Mouse (Mus musculus) Patski (cell line): ENCODE measurements around the gene Ubxn6. TPM values are rescaled to one million over a fixed set of nuclear protein-coding genes. Genes with fewer than 3 reads are reported as not detected.
"Not testable (repeated sequence)": the region's sequence is repeated elsewhere in the genome, so short reads cannot be mapped to it uniquely, and the experiment has no call there.

Experiments
- ATAC-seq: fragments of 100-300 bp; one replicate; pipeline ENCODE4 v1.8.0; 2021
- CTCF ChIA-PET: fragments of 350-600 bp; sonication (Branson Sonifier 250); formaldehyde crosslinking; loops from one replicate; lab custom pipeline; 2022; ENCODE audit warnings: inconsistent platforms; lab: Charles Lee
- POLR2A ChIA-PET: fragments of 350-600 bp; sonication (Branson Sonifier 250); formaldehyde crosslinking; loops from one replicate; lab custom pipeline; 2022; ENCODE audit warnings: antibody characterized with exemption, inconsistent platforms; lab: Charles Lee
- DNase-seq: peaks from one replicate; pipeline ENCODE4 v3.0.0-alpha.2; 2011; ENCODE audit warnings: low read depth, low spot score
- H3K27me3 ChIP-seq: fragments of 371-371 bp; one replicate; pipeline ENCODE4 v1.5.1; 2021
- CTCF ChIP-seq: fragments of 100-300 bp; IDR thresholded peaks from one replicate; pipeline ENCODE4 v1.5.1; 2021
- in situ Hi-C: fragments of 300-500 bp; cut with MboI; formaldehyde crosslinking; loops from 3 replicates; pipeline ENCODE4 v1.11.1; 2018; ENCODE audit warnings: low pct_unique_long_range_greater_than_20kb, mixed read lengths
- polyA plus RNA-seq: library from polyadenylated mRNA; unstranded; gene quantifications from one replicate; pipeline ENCODE4 v1.2.3, GENCODE M21; 2021

The Ubxn6 gene
- polyA plus RNA-seq, 1 experiment from 2014 or later: 66.0 TPM

- in situ Hi-C loops: no loop called here
- ATAC-seq (no peak), DNase-seq (no peak)
- POLR2A ChIA-PET: no interaction called here
- no peak for TF ChIP-seq CTCF
- CTCF ChIA-PET: interaction anchor here (0.7 to 1.7 kb wide), 6 partner anchors 8 to 90 kb away, joined by 3 to 10 read pairs (median 4); no protein-coding TSS in a partner anchor
- no peaks in the 10 kb centered on the region for H3K27me3 ChIP-seq
These were observed 36.2 kb upstream of the Ubxn6 start for GRCm38 (mm10) chr17:56111021-56111420.

- no peaks in the 10 kb centered on the region for H3K27me3 ChIP-seq
- ATAC-seq: no peak
- in situ Hi-C loops: no loop called here
- no peak for DNase-seq
- no peak for TF ChIP-seq CTCF
- POLR2A ChIA-PET: no interaction called here
- CTCF ChIA-PET: interaction anchor here (1.6 kb wide), 1 partner anchor 10 kb away, joined by 10 read pairs; no protein-coding TSS in a partner anchor
These were observed 35.7 kb upstream of the Ubxn6 start for GRCm38 (mm10) chr17:56110571-56110970.

- DNase-seq (peak; percentile 42), ATAC-seq (peak; percentile 74)
- POLR2A ChIA-PET: interaction anchor here (1.5 kb wide), 1 partner anchor 10 kb away, joined by 8 read pairs; no protein-coding TSS in a partner anchor
- H3K27me3 ChIP-seq: no peaks in the 10 kb centered on the region
- CTCF ChIA-PET: interaction anchor here (0.7 to 1.0 kb wide), 2 partner anchors 14 to 73 kb away, joined by 3 read pairs; partner anchors contain the start of gene Sh3gl1
- no peak for TF ChIP-seq CTCF
- in situ Hi-C loops: no loop called here
These were observed 34.6 kb upstream of the Ubxn6 start, which contains the start of gene Plin4 for GRCm38 (mm10) chr17:56109219-56110051. Plin4 (minus strand) TSS chr17:56109803.

GRCm38 (mm10) chr17:56108334-56109044 is 33.7 kb upstream of the Ubxn6 start:
- in situ Hi-C loops: no loop called here
- ATAC-seq: no peak
- DNase-seq: no peak
- ChIA-PET CTCF (interaction anchor here (1.0 kb wide), 1 partner anchor 72 kb away, joined by 3 read pairs; the partner anchor contains the start of gene Sh3gl1), POLR2A (interaction anchor here (0.6 to 1.5 kb wide), 2 partner anchors 9 to 146 kb away, joined by 3 to 8 read pairs; no protein-coding TSS in a partner anchor)
- no peak for TF ChIP-seq CTCF
- no peaks in the 10 kb centered on the region for H3K27me3 ChIP-seq

GRCm38 (mm10) chr17:56107736-56108135 is 32.9 kb upstream of the Ubxn6 start:
- TF ChIP-seq CTCF: no peak
- ChIA-PET CTCF (no interaction called here), POLR2A (interaction anchor here (0.5 to 1.5 kb wide), 4 partner anchors 8 to 149 kb away, joined by 3 to 8 read pairs (median 4); partner anchors contain the start of gene Yju2)
- no peak for ATAC-seq
- in situ Hi-C loops: no loop called here
- DNase-seq: no peak
- no peaks in the 10 kb centered on the region for H3K27me3 ChIP-seq

GRCm38 (mm10) chr17:56106981-56107380 is 32.2 kb upstream of the Ubxn6 start:
- CTCF ChIA-PET: no interaction called here
- no peak for ATAC-seq
- POLR2A ChIA-PET: interaction anchor here (1.4 kb wide), 1 partner anchor 11 kb away, joined by 4 read pairs; no protein-coding TSS in a partner anchor
- no peak for DNase-seq
- in situ Hi-C loops: no loop called here
- no peak for TF ChIP-seq CTCF
- H3K27me3 ChIP-seq: no peaks in the 10 kb centered on the region

GRCm38 (mm10) chr17:56106436-56106835 is 31.6 kb upstream of the Ubxn6 start:
- POLR2A ChIA-PET: interaction anchor here (1.4 kb wide), 1 partner anchor 11 kb away, joined by 4 read pairs; no protein-coding TSS in a partner anchor
- in situ Hi-C loops, ATAC-seq, H3K27me3 ChIP-seq, DNase-seq, CTCF ChIA-PET: not testable (repeated sequence)

- in situ Hi-C loops, ATAC-seq: not testable (repeated sequence)
These were observed 30.0 kb upstream of the Ubxn6 start for GRCm38 (mm10) chr17:56104821-56105220.

GRCm38 (mm10) chr17:56103465-56104285 is 28.8 kb upstream of the Ubxn6 start:
- H3K27me3 ChIP-seq: no peaks in the 10 kb centered on the region
- no peak for TF ChIP-seq CTCF
- DNase-seq: no peak
- POLR2A ChIA-PET: no interaction called here
- no peak for ATAC-seq
- CTCF ChIA-PET: interaction anchor here (1.3 to 1.5 kb wide), 2 partner anchors 8 to 14 kb away, joined by 4 to 5 read pairs; no protein-coding TSS in a partner anchor
- in situ Hi-C loops: no loop called here

More at GRCm38 (mm10) chr17:56104821-56105220, 30.0 kb upstream of the Ubxn6 start:
- POLR2A ChIA-PET, DNase-seq, H3K27me3 ChIP-seq, CTCF ChIA-PET: not testable (repeated sequence)
